Mouse (Mus musculus) urinary bladder, adult 18-20 months (tissue): ENCODE measurements around the gene Cox6b1.

ENCODE experiments used
- DNase-seq, 2 experiments: peaks; one replicate each; pipeline ENCODE4 v3.0.0; 2022; ENCODE audit warnings: low spot score in 2 of 2, mixed read lengths in 2 of 2

Gene Cox6b1

GRCm38 (mm10) chr7:30586455-30587020 lies 39.4 kb downstream of the Cox6b1 start:
- no peak for DNase-seq

- DNase-seq: no peak
Observed at GRCm38 (mm10) chr7:30585170-30585569, 40.8 kb downstream of the Cox6b1 start.

GRCm38 (mm10) chr7:30584339-30584738 lies 41.6 kb downstream of the Cox6b1 start:
- no peak for DNase-seq

GRCm38 (mm10) chr7:30581547-30581946 lies 44.4 kb downstream of the Cox6b1 start:
- no peak for DNase-seq

- no peak for DNase-seq
Observed at GRCm38 (mm10) chr7:30579950-30580349, 46.0 kb downstream of the Cox6b1 start.

- no peak for DNase-seq
Observed at GRCm38 (mm10) chr7:30572969-30573368, 53.0 kb downstream of the Cox6b1 start.

GRCm38 (mm10) chr7:30572389-30572788 lies 53.6 kb downstream of the Cox6b1 start:
- no peak for DNase-seq

GRCm38 (mm10) chr7:30567555-30567954 lies 58.4 kb downstream of the Cox6b1 start:
- DNase-seq: no peak
